Mouse (Mus musculus): ENCODE measurements at regions not wholly inside any gene's neighbourhood (a gene's known extent, or its start where the extent isn't known, plus 50 kb on each side); places are given as distances from the start of the nearest gene placed in this dataset.

DNA sequence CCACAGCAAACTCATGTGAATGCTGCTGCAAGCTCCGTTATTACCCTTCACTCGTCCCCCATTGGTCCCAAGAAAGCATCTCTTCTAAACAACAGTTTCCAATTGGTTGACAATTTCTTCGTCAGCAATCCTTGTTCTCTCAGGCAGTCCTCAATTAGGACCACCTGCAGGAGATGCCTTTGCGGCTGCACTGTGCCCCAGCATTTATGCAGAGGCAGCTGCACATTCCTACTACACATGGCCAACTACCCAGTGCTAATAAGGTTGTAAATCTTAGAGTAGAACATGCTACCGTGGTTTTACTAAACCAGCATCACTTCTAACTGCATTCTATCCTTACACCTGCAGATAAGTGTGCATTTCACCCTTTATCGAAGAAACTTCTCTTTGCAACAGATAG lies 322.1 kb upstream of the Atp2b1 start:
- no peak overlapping the region for H3K4me3 ChIP-seq (ENCODE audit: low read depth, low read length)
- H3K9me3 ChIP-seq (ENCODE audit: low read length): no peaks in the 10 kb centered on the region
- no peak overlapping the region for H3K9ac ChIP-seq (replicated peaks)
- no peaks in the 10 kb centered on the region for H3K27me3 ChIP-seq (ENCODE audit: insufficient read depth, low read length)
- no peaks in the 10 kb centered on the region for H3K4me1 ChIP-seq (ENCODE audit: insufficient read depth)
- H3K36me3 ChIP-seq (replicated peaks; ENCODE audit: insufficient read depth, low read length): no peaks in the 10 kb centered on the region
- H3K4me2 ChIP-seq (ENCODE audit: low read depth, low read length): no peak overlapping the region
- TF ChIP-seq CTCF (IDR thresholded peaks at IDR 0.05; ENCODE audit: low read depth): no peak
- TF ChIP-seq EP300 (IDR thresholded peaks at IDR 0.05; ENCODE audit: low read depth): no peak
- WGBS (ENCODE audit: insufficient replicate concordance): 75% methylated on average over 6 of the region's 6 CpGs
- H3K27ac ChIP-seq (ENCODE audit: low read depth): no peak overlapping the region
- no peak for ATAC-seq
- no peak for DNase-seq

DNA sequence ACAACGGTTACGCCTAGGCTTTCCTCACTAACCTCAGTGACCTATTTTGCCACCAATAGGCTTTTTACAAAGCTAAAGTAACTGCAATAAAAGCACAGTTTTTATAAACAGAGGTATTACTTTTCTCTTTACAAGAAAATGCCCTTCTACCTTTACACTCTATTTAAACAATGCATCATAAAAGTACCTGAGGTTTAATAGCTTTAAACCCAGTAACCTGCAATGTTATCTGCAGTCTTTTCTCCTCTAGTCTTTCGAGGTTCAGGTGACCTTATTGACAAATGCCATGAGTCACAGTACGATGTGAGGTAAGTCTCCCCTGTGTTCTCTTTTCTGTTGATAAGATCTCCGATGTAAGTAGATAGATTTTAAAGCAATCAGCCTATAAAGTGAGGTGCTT lies 320.3 kb upstream of the Atp2b1 start:
- no peak for TF ChIP-seq CTCF (IDR thresholded peaks at IDR 0.05; ENCODE audit: low read depth)
- TF ChIP-seq EP300 (IDR thresholded peaks at IDR 0.05; ENCODE audit: low read depth): no peak
- H3K4me3 ChIP-seq (ENCODE audit: low read depth, low read length): no peak overlapping the region
- ATAC-seq (no peak), DNase-seq (no peak)
- no peaks in the 10 kb centered on the region for H3K9me3 ChIP-seq (ENCODE audit: low read length)
- 67% methylated on average over 5 of the region's 5 CpGs for WGBS (ENCODE audit: insufficient replicate concordance)
- H3K9ac ChIP-seq (replicated peaks): no peak overlapping the region
- no peaks in the 10 kb centered on the region for H3K36me3 ChIP-seq (replicated peaks; ENCODE audit: insufficient read depth, low read length)
- H3K27ac ChIP-seq (ENCODE audit: low read depth): no peak overlapping the region
- H3K27me3 ChIP-seq (ENCODE audit: insufficient read depth, low read length): no peaks in the 10 kb centered on the region
- H3K4me2 ChIP-seq (ENCODE audit: low read depth, low read length): no peak overlapping the region
- H3K4me1 ChIP-seq (ENCODE audit: insufficient read depth): no peaks in the 10 kb centered on the region

DNA sequence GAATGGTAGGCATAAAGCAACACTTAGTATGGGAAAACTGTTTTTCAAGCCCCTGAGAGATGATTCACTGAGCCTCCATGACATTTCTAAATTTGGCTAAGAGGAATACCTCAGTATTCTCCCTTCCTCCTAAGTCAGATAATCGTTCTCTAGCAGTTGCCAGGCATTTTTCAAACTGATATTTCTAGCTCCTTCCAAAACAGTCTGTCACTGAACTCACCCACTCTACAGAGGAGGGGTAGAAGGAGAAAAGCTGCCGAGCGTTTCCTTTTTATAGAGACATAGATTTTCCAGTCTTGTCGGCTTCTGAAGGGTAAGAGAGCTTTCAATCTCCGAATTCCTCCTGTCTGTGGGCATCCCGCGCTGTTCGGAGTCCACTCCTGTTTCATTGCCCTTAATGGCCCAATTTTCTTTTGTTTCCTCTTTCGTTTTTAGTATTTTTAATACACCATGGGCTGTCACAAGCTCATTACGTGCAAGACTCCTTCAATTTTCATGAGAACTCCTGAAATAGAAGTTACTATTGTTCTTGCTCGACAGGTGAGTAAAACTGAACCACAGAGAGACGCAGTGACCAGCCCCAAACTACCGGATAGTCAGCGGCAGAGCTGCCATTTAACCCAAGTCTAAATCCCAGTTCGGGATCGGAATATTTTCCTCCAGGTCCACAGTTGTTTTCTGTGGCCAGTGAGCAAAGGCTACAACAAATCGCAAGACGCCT lies 305.8 kb upstream of the Atp2b1 start:
- Histone ChIP-seq H3K27me3 (ENCODE audit: insufficient read depth, low read length) (no peaks in the 10 kb centered on the region), H3K4me2 (ENCODE audit: low read depth, low read length) (no peak overlapping the region), H3K4me1 (ENCODE audit: insufficient read depth) (no peaks in the 10 kb centered on the region), H3K36me3 (replicated peaks; ENCODE audit: insufficient read depth, low read length) (no peaks in the 10 kb centered on the region), H3K27ac (ENCODE audit: low read depth) (no peak overlapping the region), H3K4me3 (ENCODE audit: low read depth, low read length) (no peak overlapping the region), H3K9ac (replicated peaks) (no peak overlapping the region), H3K9me3 (ENCODE audit: low read length) (no peaks in the 10 kb centered on the region)
- WGBS (ENCODE audit: insufficient replicate concordance): 78% methylated on average over 18 of the region's 18 CpGs
- TF ChIP-seq CTCF (IDR thresholded peaks at IDR 0.05; ENCODE audit: low read depth): no peak
- no peak for TF ChIP-seq EP300 (IDR thresholded peaks at IDR 0.05; ENCODE audit: low read depth)
- ATAC-seq: no peak
- DNase-seq: no peak

DNA sequence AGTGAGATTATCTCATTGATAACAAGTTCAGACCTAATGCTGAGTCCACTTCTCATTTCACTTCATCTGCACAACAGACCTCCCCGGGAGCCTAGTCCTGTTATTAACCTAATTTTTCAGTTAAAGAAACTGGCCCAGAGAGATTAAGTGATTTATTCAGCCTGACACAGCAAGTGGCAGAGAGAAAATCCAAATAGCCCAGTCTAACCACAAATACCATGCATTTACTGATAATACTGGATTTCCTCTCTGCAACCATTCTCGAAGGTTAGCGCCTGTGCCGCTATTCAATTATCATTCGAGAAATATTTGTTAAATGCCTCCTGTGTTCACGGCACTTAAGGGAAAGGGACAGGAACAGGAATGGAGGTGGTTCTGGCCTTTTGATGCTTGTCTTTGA lies 303.5 kb upstream of the Atp2b1 start:
- TF ChIP-seq CTCF (IDR thresholded peaks at IDR 0.05; ENCODE audit: low read depth): no peak
- no peak for TF ChIP-seq EP300 (IDR thresholded peaks at IDR 0.05; ENCODE audit: low read depth)
- no peak overlapping the region for H3K27ac ChIP-seq (ENCODE audit: low read depth)
- no peaks in the 10 kb centered on the region for H3K4me1 ChIP-seq (ENCODE audit: insufficient read depth)
- no peak overlapping the region for H3K4me3 ChIP-seq (ENCODE audit: low read depth, low read length)
- WGBS (ENCODE audit: insufficient replicate concordance): 40% methylated on average over 6 of the region's 6 CpGs
- H3K36me3 ChIP-seq (replicated peaks; ENCODE audit: insufficient read depth, low read length): no peaks in the 10 kb centered on the region
- no peaks in the 10 kb centered on the region for H3K9me3 ChIP-seq (ENCODE audit: low read length)
- ATAC-seq (no peak), DNase-seq (no peak)
- H3K4me2 ChIP-seq (ENCODE audit: low read depth, low read length): no peak overlapping the region
- no peaks in the 10 kb centered on the region for H3K27me3 ChIP-seq (ENCODE audit: insufficient read depth, low read length)
- H3K9ac ChIP-seq (replicated peaks): no peak overlapping the region

DNA sequence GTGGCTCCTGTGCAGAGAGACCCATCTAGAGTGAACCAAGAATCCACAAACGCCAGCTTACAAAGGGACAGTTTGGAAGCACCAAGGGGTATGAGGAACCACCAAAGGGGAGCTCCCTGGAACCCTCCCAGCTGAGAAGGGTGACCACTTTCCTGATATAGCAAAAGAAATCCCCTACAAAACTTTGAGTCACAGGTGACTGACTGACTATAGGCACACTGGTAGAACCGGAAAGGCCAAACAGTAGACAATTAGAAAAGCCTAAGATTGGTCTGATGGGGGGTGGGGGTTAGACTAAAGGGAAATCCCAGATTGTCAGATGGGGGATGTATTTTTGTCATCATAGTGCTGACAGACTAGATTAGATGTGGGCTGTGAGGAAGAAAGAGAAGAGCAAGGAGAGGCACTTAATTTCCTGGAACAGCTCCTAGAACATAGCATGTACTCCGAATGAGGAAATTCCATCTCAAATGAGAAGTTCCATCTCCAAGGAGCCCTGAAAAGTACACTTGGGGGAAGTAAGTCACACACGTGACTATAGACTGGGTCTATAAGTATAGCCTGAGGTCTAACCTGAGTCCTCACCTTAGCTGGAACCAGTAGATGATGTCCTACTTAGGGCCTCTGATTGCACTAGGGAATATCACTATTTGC lies 302.4 kb upstream of the Atp2b1 start:
- Histone ChIP-seq H3K9me3 (ENCODE audit: low read length) (no peaks in the 10 kb centered on the region), H3K9ac (replicated peaks) (no peak overlapping the region), H3K27me3 (ENCODE audit: insufficient read depth, low read length) (no peaks in the 10 kb centered on the region), H3K36me3 (replicated peaks; ENCODE audit: insufficient read depth, low read length) (no peaks in the 10 kb centered on the region), H3K4me2 (ENCODE audit: low read depth, low read length) (no peak overlapping the region), H3K4me3 (ENCODE audit: low read depth, low read length) (no peak overlapping the region), H3K27ac (ENCODE audit: low read depth) (no peak overlapping the region), H3K4me1 (ENCODE audit: insufficient read depth) (no peaks in the 10 kb centered on the region)
- ATAC-seq (no peak), DNase-seq (no peak)
- 82% methylated on average over 4 of the region's 4 CpGs for WGBS (ENCODE audit: insufficient replicate concordance)
- TF ChIP-seq CTCF (IDR thresholded peaks at IDR 0.05; ENCODE audit: low read depth) (no peak), EP300 (IDR thresholded peaks at IDR 0.05; ENCODE audit: low read depth) (no peak)

- Histone ChIP-seq H3K27ac (ENCODE audit: low read depth) (no peak overlapping the region), H3K4me1 (ENCODE audit: insufficient read depth) (no peaks in the 10 kb centered on the region), H3K4me2 (ENCODE audit: low read depth, low read length) (no peak overlapping the region), H3K9ac (replicated peaks) (no peak overlapping the region), H3K36me3 (replicated peaks; ENCODE audit: insufficient read depth, low read length) (no peaks in the 10 kb centered on the region), H3K27me3 (ENCODE audit: insufficient read depth, low read length) (no peaks in the 10 kb centered on the region), H3K9me3 (ENCODE audit: low read length) (no peaks in the 10 kb centered on the region), H3K4me3 (ENCODE audit: low read depth, low read length) (no peak overlapping the region)
- DNase-seq: no peak
- ATAC-seq: no peak
- TF ChIP-seq CTCF (IDR thresholded peaks at IDR 0.05; ENCODE audit: low read depth) (no peak), EP300 (IDR thresholded peaks at IDR 0.05; ENCODE audit: low read depth) (no peak)
- 83% methylated on average over 21 of the region's 21 CpGs for WGBS (ENCODE audit: insufficient replicate concordance)
These were observed 295.3 kb upstream of the Atp2b1 start for GRCm38 (mm10) chr10:98618736-98619525.

Measured in liver, postnatal 0 days (tissue).